Mouse (Mus musculus) lung, adult 2 months (tissue): Measurements from ENCODE around the gene Nfkbie. TPM values are rescaled to one million over a fixed set of nuclear protein-coding genes. Genes with fewer than 3 reads are reported as not detected.

Experiments used
- DNase-seq: peaks from one replicate; pipeline ENCODE4 v3.0.0; 2022
- H3K4me1 ChIP-seq: fragments of 200-500 bp; 2 replicates; pipeline ENCODE4 v1.6.1; 2011; ENCODE audit warnings: low read length; ENCODE audit not compliant: control insufficient read depth, insufficient read depth
- H3K4me3 ChIP-seq: fragments of 200-500 bp; replicated peaks from 2 replicates; pipeline ENCODE3; 2011; ENCODE audit warnings: low read depth, mild to moderate bottlenecking, control low read depth, low read length; ENCODE audit errors: extremely low read depth
- CTCF ChIP-seq: fragments of 200-500 bp; IDR thresholded peaks from 2 replicates; pipeline ENCODE4 v1.5.1; 2011; ENCODE audit warnings: mild to moderate bottlenecking, low read length, control low read depth; ENCODE audit not compliant: insufficient read depth
- POLR2A ChIP-seq: fragments of 200-500 bp; IDR thresholded peaks from 2 replicates; pipeline ENCODE4 v1.6.1; 2011; ENCODE audit warnings: low read depth, mild to moderate bottlenecking, control low read depth, low read length, borderline replicate concordance; ENCODE audit errors: extremely low read depth
- WGBS: fragments of 180-500 bp; shearing (Covaris S2); methylation state at CpG from one replicate; pipeline ENCODE4 v1.1.7; 2018; 5-methylcytosine and 5-hydroxymethylcytosine counted together
- polyA plus RNA-seq: library from polyadenylated mRNA; depleted of rRNA; stranded (reverse); fragments of >200 nt; gene quantifications from 2 replicates; pipeline ENCODE4 v1.2.3, GENCODE M21; 2012

The Nfkbie gene
- polyA plus RNA-seq, 1 experiment = 7.8 TPM

GRCm38 (mm10) chr17:45517549-45518215 is 37.8 kb upstream of the Nfkbie start:
- 89% methylated on average over 28 of the region's 28 CpGs for WGBS
- H3K4me1 ChIP-seq = no peaks in the 10 kb centered on the region
- DNase-seq = no peak
- TF ChIP-seq POLR2A = no peak
- no peak for TF ChIP-seq CTCF
- no peak overlapping the region for H3K4me3 ChIP-seq

DNA sequence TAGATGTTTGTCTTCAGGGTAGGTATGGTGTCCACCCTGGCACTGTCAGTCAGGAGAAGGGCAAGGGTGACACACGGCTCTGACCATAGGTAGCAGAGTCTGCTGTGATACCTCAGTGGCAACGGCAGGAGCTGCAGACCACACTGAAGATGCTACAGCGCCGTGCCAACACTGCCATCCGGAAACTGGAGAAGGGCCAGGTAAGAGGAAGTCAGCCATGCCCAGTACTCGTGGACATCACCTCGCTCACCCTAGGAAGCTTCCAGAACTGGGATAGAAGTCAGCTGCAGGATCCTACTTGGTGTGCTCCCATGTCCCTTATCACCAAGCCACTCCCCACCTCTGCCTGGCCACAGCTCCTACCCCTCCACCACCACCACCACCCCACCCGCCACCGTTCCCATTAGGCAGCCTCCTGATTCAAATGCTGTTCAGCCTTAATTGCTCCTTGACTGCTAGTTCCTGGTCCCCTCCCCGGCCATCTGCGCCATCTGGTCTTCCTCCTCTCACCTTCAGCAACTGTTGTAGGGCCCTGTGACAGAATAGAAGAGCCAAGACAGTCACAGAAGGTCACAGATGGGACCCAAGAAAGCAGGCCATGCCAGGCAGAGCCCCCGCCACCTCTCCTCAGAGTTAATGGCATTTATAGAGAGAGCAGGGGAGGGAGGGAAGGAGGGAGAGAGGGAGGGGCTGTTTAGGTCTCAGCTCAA is 36.6 kb upstream of the Nfkbie start:
- no peak for DNase-seq
- H3K4me3 ChIP-seq = no peak overlapping the region
- TF ChIP-seq CTCF (no peak), POLR2A (no peak)
- WGBS = 90% methylated on average over 12 of the region's 12 CpGs
- H3K4me1 ChIP-seq = no peaks in the 10 kb centered on the region

- no peak for TF ChIP-seq CTCF
- Histone ChIP-seq H3K4me1 (no peaks in the 10 kb centered on the region), H3K4me3 (no peak overlapping the region)
- DNase-seq = no peak
- 84% methylated on average over 11 of the region's 11 CpGs for WGBS
Measured at GRCm38 (mm10) chr17:45520136-45520535, 35.4 kb upstream of the Nfkbie start.

GRCm38 (mm10) chr17:45523263-45523662 is 32.2 kb upstream of the Nfkbie start, which contains the start of gene Tcte1:
Gene Tcte1 (plus strand): TSS chr17:45523434.
- Histone ChIP-seq H3K4me1 (no peaks in the 10 kb centered on the region), H3K4me3 (no peak within 1 kb of the TSS)
- DNase-seq = no peak
- TF ChIP-seq CTCF = no peak
- TF ChIP-seq POLR2A = no peak
- 3% methylated on average over 21 of the region's 21 CpGs for WGBS

GRCm38 (mm10) chr17:45524961-45525360 is 30.5 kb upstream of the Nfkbie start:
- WGBS = 61% methylated on average over 4 of the region's 4 CpGs
- no peak for TF ChIP-seq CTCF
- no peak for TF ChIP-seq POLR2A
- no peak for DNase-seq
- no peaks in the 10 kb centered on the region for H3K4me1 ChIP-seq
- H3K4me3 ChIP-seq = no peak overlapping the region

DNA sequence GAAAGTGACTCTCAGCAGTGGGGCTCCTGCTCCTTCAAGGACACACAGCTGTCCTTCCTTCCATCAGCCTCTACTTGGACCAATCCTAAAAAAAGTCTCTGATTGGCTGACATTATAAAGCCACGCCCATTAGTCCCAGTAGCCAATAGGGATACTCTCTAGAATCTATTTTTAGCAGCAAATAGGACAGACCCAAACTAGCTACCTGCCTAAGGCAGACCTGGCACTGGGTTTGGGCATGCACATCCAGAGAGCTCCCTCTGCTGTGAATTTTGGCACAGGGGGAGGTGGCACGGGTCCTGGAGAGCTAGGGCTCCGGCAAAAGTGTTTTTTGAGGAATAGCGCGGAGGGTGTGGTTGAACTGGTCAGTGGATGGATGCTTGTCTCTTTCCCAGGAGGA is 28.9 kb upstream of the Nfkbie start:
- TF ChIP-seq CTCF (no peak), POLR2A (no peak)
- WGBS = 24% methylated on average over 5 of the region's 5 CpGs
- Histone ChIP-seq H3K4me1 (no peaks in the 10 kb centered on the region), H3K4me3 (no peak overlapping the region)
- no peak for DNase-seq

DNA sequence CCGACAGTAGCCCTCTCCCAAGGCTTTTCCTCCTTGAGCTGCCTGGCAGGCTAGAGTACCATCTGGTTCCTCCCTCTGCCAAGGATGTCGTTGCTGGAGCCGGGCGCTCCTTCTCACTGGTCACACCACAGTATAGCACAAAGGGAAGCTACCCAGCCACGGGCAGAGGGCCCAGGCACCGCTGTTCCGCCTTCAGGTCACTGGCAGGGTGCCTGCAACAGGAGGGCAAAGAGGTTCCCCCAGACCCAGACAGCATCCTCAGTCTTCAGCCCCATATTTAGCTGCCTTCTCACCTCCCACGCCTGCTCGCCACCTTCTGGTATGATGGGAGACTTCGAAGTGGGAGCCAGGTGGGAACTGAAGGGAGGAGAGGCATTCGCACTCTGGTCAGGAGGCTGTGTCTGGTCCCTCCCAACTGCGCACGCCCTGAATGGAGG is 25.1 kb upstream of the Nfkbie start:
- no peak for DNase-seq
- 34% methylated on average over 13 of the region's 13 CpGs for WGBS
- no peaks in the 10 kb centered on the region for H3K4me1 ChIP-seq
- no peak overlapping the region for H3K4me3 ChIP-seq
- TF ChIP-seq CTCF = no peak
- TF ChIP-seq POLR2A = no peak

DNA sequence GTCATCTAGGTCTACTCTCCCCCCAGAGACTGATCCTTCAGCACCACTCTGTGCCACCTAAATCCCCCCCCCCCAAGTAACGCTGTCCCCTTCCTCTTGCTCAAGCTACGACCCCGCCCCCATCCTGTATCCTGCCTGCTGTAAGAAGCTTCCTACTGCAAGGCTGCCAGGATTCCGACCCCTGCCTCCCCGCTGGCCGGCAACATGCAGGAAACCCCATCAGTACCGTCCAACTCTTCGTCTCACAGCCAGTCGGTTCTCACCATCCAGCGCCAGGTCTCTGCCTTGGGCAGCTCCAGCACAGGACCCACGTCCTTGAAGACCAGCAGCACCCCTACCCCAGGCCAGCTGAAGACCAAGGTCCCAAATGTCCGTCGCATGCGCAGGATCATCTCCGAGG is 22.6 kb upstream of the Nfkbie start:
- WGBS = 43% methylated on average over 15 of the region's 15 CpGs
- TF ChIP-seq POLR2A (no peak), CTCF (no peak)
- Histone ChIP-seq H3K4me3 (no peak overlapping the region), H3K4me1 (no peaks in the 10 kb centered on the region)
- no peak for DNase-seq

DNA sequence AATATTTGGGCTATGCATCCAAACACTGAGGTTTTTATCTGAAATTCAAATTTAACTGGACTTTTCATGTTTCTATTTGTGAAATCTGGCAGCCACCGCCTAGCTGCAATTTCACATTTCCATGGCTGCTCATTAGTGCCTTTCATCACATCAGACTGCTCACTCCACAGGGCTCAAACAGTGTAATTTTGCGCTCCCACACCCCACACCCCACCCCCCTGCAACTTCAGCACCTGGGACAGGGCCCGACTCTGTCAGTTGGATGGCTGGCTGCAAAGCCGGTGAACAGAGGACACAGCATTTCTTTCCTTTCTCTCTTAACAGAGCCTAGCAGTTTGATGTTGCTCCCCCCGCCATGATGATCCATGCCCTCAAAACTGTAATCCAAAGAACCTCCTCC is 19.2 kb upstream of the Nfkbie start:
- no peak for DNase-seq
- TF ChIP-seq CTCF (no peak), POLR2A (no peak)
- WGBS = 9% methylated on average over 5 of the region's 5 CpGs

GRCm38 (mm10) chr17:45538394-45538793 is 17.1 kb upstream of the Nfkbie start:
- Histone ChIP-seq H3K4me3 (no peak overlapping the region), H3K4me1 (no peaks in the 10 kb centered on the region)
- WGBS = 49% methylated on average over 4 of the region's 4 CpGs
- DNase-seq = no peak
- no peak for TF ChIP-seq POLR2A
- TF ChIP-seq CTCF = no peak

More for the DNA sequence above, 19.2 kb upstream of the Nfkbie start:
- no peaks in the 10 kb centered on the region for H3K4me1 ChIP-seq
- H3K4me3 ChIP-seq = no peak overlapping the region

- no peak for DNase-seq
- Histone ChIP-seq H3K4me1 (no peaks in the 10 kb centered on the region), H3K4me3 (no peak overlapping the region)
- TF ChIP-seq CTCF (no peak), POLR2A (no peak)
- WGBS = 69% methylated on average over 21 of the region's 21 CpGs
Measured at GRCm38 (mm10) chr17:45539664-45540063, 15.8 kb upstream of the Nfkbie start.
